Mouse (Mus musculus) heart, postnatal 0 days (tissue): ENCODE data around the gene Slc40a1. TPM values are rescaled to one million over a fixed set of nuclear protein-coding genes. Genes with fewer than 3 reads are reported as not detected.

Source experiments
- ATAC-seq: fragments of 200-750 bp; cut with Nextera tagmentation; 2 replicates; pipeline ENCODE4 v1.8.0; 2017; ENCODE audit warnings: low read depth, moderate number of reproducible peaks, moderate library complexity; ENCODE audit not compliant: insufficient read depth
- DNase-seq: peaks from one replicate; pipeline ENCODE4 v3.0.0-alpha.2; 2016; ENCODE audit warnings: low spot score
- H3K27ac ChIP-seq: fragments of 300-500 bp; sonication (generic); 2 replicates; pipeline ENCODE4 v1.5.1; 2014; ENCODE audit warnings: low read depth, mild to moderate bottlenecking
- H3K27me3 ChIP-seq: fragments of 300-500 bp; sonication (generic); 2 replicates; pipeline ENCODE4 v1.6.1; 2014; ENCODE audit warnings: low read length, mixed read lengths; ENCODE audit not compliant: control insufficient read depth, insufficient read depth
- H3K36me3 ChIP-seq: fragments of 300-500 bp; sonication (generic); replicated peaks from 2 replicates; pipeline ENCODE4 v1.6.1; 2014; ENCODE audit warnings: low read length, mixed read lengths; ENCODE audit not compliant: control insufficient read depth, insufficient read depth
- H3K4me1 ChIP-seq: fragments of 300-500 bp; sonication (generic); 2 replicates; pipeline ENCODE4 v1.6.1; 2014; ENCODE audit warnings: antibody characterized with exemption; ENCODE audit not compliant: control insufficient read depth, insufficient read depth
- H3K4me2 ChIP-seq: fragments of 300-500 bp; sonication (generic); 2 replicates; pipeline ENCODE4 v1.6.1; 2014; ENCODE audit warnings: low read depth, mild to moderate bottlenecking, low read length, moderate library complexity
- H3K4me3 ChIP-seq: fragments of 300-500 bp; sonication (generic); 2 replicates; pipeline ENCODE4 v1.5.1; 2014; ENCODE audit warnings: low read depth, low read length
- H3K9ac ChIP-seq: fragments of 300-500 bp; sonication (generic); replicated peaks from 2 replicates; pipeline ENCODE4 v1.6.1; 2014; ENCODE audit warnings: low read depth, low read length, mixed read lengths
- H3K9me3 ChIP-seq: fragments of 300-500 bp; sonication (generic); replicated peaks from 2 replicates; pipeline ENCODE4 v1.6.1; 2016; ENCODE audit warnings: low read length; ENCODE audit not compliant: control insufficient read depth
- CTCF ChIP-seq: IDR thresholded peaks from 2 replicates; pipeline ENCODE4 v1.5.1; 2016; ENCODE audit warnings: antibody characterized with exemption, control low read depth, low read depth
- EP300 ChIP-seq: IDR thresholded peaks from 2 replicates; pipeline ENCODE4 v1.6.1; 2016; ENCODE audit warnings: antibody characterized with exemption, low read depth
- WGBS: fragments of 180-500 bp; shearing (Covaris S2); extraction: QIAGEN DNeasy Blood & Tissue Kit; methylation state at CpG from one replicate; pipeline ENCODE4 v1.1.7; 2014; 5-methylcytosine and 5-hydroxymethylcytosine counted together
- polyA plus RNA-seq: library from polyadenylated mRNA; unstranded; fragments of >200 nt; fragmentation: Nextera tagmentation; extraction: Ambion mirVana; gene quantifications from 2 replicates; pipeline ENCODE4 v1.2.1, GENCODE M21; 2015
- total RNA-seq: library from RNA; depleted of rRNA; stranded (reverse); fragments of >200 nt; gene quantifications from 2 replicates; pipeline ENCODE4 v1.2.3, GENCODE M21; 2014; ENCODE audit warnings: low replicate concordance; rRNA removed

Gene Slc40a1
- total RNA-seq (7.1 and 9.5 TPM in 2 replicates), polyA plus RNA-seq (16.9 and 19.1 TPM in 2 replicates)

DNA sequence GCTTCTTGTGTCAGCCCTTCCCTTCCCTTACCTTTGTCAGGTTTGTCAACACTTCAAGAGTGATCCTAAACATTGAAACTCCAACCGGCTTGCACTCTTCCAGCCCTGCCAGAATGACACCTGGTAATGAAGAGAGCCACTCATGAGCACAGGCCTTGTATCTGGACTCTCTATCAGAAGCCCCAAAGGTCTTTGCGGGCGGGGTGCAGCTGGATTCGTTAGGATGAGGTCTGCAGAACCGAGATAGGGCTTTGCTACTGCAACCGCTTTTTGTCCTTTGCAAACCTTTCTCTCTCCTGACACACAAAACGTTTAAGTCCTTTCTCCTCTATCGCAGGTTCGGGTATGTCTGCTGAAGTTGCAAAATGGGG lies at the start of gene Slc40a1:
TSS of gene Slc40a1 (minus strand) at position 131 of the 371 bp plus-strand sequence.
- no peak for DNase-seq
- Histone ChIP-seq H3K9me3 (no peaks in the 10 kb centered on the region), H3K36me3 (no peaks in the 10 kb centered on the region), H3K9ac (peak within 1 kb of the TSS; percentile 59), H3K4me3 (peak within 1 kb of the TSS; percentile 76), H3K27me3 (0 out of 2 replicates have a peak, but pooled peaks cover 5% of the 10 kb centered on the region), H3K4me1 (no peaks in the 10 kb centered on the region), H3K4me2 (peak within 1 kb of the TSS; percentile 93), H3K27ac (peak within 1 kb of the TSS; percentile 3; the same call in 1 of the 2 replicates)
- TF ChIP-seq EP300: no peak
- no peak for TF ChIP-seq CTCF
- WGBS: 41% methylated on average over 9 of the region's 9 CpGs
- no peak for ATAC-seq

DNA sequence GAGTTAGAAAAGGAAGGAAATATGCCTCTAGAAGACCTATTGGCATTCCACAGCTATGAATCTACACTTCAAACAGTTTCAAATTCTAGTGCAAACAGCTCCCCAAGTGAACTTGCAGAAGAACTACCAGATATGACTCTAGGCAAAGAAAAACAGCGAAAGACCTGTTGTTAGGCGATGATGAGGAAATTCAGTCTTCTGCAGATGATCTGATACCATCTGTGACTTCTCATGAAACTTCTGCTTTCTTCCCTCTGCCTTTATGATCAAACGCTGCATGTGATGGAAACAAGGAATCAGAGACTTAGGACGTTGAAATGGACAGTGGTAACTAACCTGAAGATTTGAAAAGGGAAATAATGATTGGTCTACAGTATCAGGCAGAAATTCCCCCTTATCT lies 45.0 kb upstream of the Slc40a1 start:
- no peaks in the 10 kb centered on the region for H3K9me3 ChIP-seq
- 82% methylated on average over 4 of the region's 4 CpGs for WGBS
- ATAC-seq (no peak), DNase-seq (no peak)
- no peak overlapping the region for H3K9ac ChIP-seq
- H3K36me3 ChIP-seq: no peaks in the 10 kb centered on the region
- H3K27me3 ChIP-seq: no peaks in the 10 kb centered on the region
- no peak for TF ChIP-seq CTCF
- no peak for TF ChIP-seq EP300
- H3K4me3 ChIP-seq: no peak overlapping the region
- H3K27ac ChIP-seq: no peak overlapping the region
- no peak overlapping the region for H3K4me2 ChIP-seq
- no peaks in the 10 kb centered on the region for H3K4me1 ChIP-seq

DNA sequence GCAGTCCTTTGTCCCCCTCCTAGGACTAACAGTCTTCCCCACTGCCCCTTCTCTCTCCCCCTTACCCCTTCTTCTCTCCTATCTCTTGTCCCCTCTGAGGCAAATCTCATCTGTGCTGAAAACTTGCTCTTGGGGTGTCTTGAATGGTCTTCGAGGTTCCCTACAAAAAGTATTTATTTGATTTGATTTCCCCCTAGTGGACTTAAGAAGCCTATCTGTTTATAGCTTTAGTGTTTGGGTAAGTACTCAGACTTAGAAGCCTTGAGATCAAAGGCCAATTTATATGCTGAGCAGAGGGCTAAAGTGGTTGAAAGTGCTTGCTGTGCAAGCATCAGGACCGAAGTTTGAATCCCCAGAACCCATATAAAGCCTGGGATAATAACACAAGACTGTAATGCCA lies 22.7 kb upstream of the Slc40a1 start:
- no peak for ATAC-seq
- 61% methylated on average over 2 of the region's 2 CpGs for WGBS
- H3K27me3 ChIP-seq: no peaks in the 10 kb centered on the region
- H3K27ac ChIP-seq: no peak overlapping the region
- H3K4me3 ChIP-seq: no peak overlapping the region
- H3K9me3 ChIP-seq: no peaks in the 10 kb centered on the region
- no peaks in the 10 kb centered on the region for H3K4me1 ChIP-seq
- TF ChIP-seq EP300 (no peak), CTCF (0 out of 2 replicates have a peak, but pooled peaks have one; percentile 6)
- no peak overlapping the region for H3K9ac ChIP-seq
- DNase-seq: no peak
- H3K36me3 ChIP-seq: no peaks in the 10 kb centered on the region
- H3K4me2 ChIP-seq: no peak overlapping the region

DNA sequence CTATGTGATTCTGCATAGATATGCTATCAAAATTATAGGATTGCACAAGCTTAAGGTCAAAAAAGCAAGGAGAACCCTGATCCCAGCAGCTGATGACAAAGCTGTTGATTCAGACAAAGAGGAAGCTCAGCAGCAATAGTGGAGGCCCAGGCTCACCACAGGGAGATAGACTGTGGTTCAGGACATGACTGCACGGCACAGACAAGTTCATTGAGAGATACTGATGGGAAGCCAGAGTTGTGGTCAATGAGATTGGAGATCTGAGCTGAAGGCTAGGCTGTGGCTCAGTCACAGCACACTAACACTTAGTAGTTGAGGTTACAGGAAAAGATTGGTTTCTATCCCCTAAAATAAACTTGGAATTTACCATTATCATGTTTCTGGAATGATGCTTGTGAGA lies 21.5 kb upstream of the Slc40a1 start:
- no peaks in the 10 kb centered on the region for H3K36me3 ChIP-seq
- no peak overlapping the region for H3K27ac ChIP-seq
- 37% methylated on average over 1 of the region's 1 CpGs for WGBS
- no peaks in the 10 kb centered on the region for H3K27me3 ChIP-seq
- no peaks in the 10 kb centered on the region for H3K4me1 ChIP-seq
- DNase-seq (no peak), ATAC-seq (no peak)
- no peak overlapping the region for H3K9ac ChIP-seq
- no peaks in the 10 kb centered on the region for H3K9me3 ChIP-seq
- no peak for TF ChIP-seq CTCF
- no peak for TF ChIP-seq EP300
- no peak overlapping the region for H3K4me2 ChIP-seq
- no peak overlapping the region for H3K4me3 ChIP-seq

DNA sequence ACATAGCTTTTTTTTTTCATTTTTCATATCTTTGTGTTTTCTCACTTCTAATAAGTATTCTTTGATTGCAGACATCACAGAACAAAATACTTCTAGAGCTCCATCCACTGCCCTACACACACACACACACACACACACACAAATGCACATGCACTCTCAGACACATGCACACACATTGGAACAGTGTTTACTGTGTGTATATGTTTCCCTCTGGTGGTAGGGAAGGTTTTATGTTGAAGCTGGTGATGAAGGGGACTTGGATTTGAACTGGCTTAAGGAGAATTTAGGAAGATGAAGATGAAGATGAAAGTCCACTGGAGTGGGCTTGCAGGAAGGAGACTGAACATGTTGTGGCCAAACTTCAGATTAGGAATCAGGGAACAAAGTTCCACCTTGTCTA lies 4.8 kb upstream of the Slc40a1 start:
- Histone ChIP-seq H3K27ac (no peak overlapping the region), H3K27me3 (0 out of 2 replicates have a peak, but pooled peaks cover 5% of the 10 kb centered on the region), H3K36me3 (no peaks in the 10 kb centered on the region), H3K4me2 (no peak overlapping the region), H3K4me3 (no peak overlapping the region), H3K9ac (no peak overlapping the region), H3K4me1 (no peaks in the 10 kb centered on the region), H3K9me3 (no peaks in the 10 kb centered on the region)
- ATAC-seq: no peak
- DNase-seq: no peak
- TF ChIP-seq CTCF: peak; percentile 59
- no peak for TF ChIP-seq EP300

DNA sequence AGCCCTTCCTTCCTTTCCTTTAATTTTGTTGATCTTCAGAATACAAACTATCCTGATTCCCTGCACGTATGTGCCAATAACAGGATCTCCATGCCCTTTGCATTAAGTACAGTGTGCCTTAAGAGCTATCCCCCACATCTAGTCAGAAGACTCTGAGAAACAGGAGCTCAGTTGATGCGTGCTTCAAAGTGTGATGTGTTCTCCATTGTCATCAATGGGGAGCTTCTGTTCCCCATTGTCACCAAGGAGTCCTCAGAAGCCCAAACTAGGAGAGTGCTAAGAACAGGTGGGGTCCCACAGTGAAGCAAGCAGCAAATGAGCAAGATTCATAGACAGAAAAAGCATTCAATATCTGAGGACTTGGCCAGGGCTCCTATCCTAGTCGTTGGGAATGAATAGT lies 588 bp upstream of the Slc40a1 start:
- no peak overlapping the region for H3K4me3 ChIP-seq

More for the DNA sequence above, 588 bp upstream of the Slc40a1 start:
- TF ChIP-seq CTCF (no peak), EP300 (no peak)
- Histone ChIP-seq H3K36me3 (no peaks in the 10 kb centered on the region), H3K9ac (no peak overlapping the region), H3K4me2 (no peak overlapping the region), H3K27me3 (0 out of 2 replicates have a peak, but pooled peaks cover 5% of the 10 kb centered on the region), H3K9me3 (no peaks in the 10 kb centered on the region), H3K4me1 (no peaks in the 10 kb centered on the region), H3K27ac (no peak overlapping the region)
- ATAC-seq (no peak), DNase-seq (no peak)
- WGBS: 49% methylated on average over 3 of the region's 3 CpGs
